Mouse (Mus musculus) urinary bladder, adult 2 months (tissue): ENCODE data around the gene Prr27. TPM values are rescaled to one million over a fixed set of nuclear protein-coding genes. Genes with fewer than 3 reads are reported as not detected.

Experiments used
- DNase-seq: peaks from one replicate; pipeline ENCODE4 v3.0.0; 2022; ENCODE audit warnings: low spot score
- polyA plus RNA-seq: library from polyadenylated mRNA; depleted of rRNA; stranded (reverse); fragments of >200 nt; gene quantifications from 2 replicates; pipeline ENCODE4 v1.2.3, GENCODE M21; 2012; rRNA removed

The Prr27 gene
- not detected in 2 replicates for polyA plus RNA-seq

DNA sequence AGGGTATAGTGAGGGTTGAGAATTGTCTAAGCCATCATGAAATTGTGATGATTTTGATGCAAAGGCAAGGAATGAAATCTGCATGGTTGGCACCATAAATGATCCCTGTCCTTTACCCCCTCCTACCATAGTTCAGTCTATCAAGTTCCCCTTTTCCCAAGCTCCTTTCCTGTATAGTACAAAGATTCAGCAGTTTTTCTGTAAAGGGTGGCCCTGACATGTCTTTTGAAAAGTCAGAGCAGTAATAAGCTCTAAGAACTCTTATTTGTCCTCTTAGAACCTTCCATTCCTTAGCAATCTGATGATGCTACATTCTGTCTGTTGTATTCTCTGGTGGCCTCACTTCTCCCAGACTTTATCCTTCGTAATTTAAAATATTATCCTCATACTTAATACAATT is at the start of gene Prr27:
Prr27 (plus strand) TSS at position 301 of the 400 bp plus-strand sequence.
- DNase-seq, result no peak

DNA sequence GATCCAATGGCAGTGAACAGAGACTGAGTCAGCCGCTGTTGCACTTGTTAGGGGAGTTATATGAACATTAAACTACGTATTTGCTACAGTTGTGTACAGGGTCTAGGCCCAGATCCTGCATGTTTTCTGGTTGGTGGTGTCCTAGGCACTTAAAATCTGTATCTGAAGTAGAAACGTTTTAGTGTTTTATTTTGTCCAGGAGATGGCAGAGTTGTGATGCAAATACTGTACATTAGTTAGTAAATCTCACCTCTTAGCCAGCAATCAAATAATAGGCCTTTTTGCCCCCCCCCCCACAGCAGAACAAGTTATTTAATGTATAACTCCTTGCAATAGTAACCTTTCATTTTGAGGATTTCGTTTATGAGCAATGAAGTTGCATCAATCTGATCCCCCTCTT is 42.8 kb upstream of the Prr27 start:
- DNase-seq, result no peak

DNA sequence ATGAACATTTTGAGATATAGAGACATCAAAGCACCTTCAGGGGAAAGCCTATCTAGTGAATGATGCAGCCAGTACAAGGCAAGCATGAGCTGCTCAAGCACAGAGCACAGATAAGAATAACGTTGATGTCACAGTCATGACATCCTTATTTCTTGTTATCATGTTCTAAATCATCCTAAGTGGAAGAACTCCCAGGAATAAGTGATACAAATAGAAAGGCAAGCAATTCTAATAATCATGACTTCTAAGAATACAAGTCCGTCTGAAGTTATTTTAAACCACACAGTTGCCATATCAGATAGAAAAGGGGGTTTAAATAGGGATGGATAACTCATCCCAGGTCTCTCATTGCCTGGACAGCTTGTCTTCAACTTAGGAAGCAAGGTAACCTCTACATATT is 17.7 kb upstream of the Prr27 start, which contains the start of gene Csn1s2b:
Csn1s2b (plus strand) TSS at position 301 of the 400 bp plus-strand sequence.
- DNase-seq, result no peak

DNA sequence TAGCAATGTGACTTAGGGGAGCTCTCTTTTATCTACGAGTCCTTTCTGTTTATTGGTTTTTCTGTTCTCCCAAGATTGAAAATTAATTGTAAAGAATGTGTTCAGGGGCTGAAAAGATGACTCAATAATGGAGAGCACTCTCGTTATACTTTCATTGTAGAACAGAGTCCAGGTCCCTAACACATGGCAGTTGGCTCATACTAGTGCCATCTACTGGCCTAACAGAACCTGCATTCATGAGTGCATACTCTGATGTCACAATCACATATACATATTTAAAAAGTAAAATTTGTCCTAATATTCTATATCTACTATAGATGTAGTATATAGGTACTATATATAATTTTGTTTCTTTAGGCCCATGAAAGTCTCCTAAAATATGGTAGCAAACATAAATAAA is 16.2 kb upstream of the Prr27 start:
- DNase-seq, result no peak

DNA sequence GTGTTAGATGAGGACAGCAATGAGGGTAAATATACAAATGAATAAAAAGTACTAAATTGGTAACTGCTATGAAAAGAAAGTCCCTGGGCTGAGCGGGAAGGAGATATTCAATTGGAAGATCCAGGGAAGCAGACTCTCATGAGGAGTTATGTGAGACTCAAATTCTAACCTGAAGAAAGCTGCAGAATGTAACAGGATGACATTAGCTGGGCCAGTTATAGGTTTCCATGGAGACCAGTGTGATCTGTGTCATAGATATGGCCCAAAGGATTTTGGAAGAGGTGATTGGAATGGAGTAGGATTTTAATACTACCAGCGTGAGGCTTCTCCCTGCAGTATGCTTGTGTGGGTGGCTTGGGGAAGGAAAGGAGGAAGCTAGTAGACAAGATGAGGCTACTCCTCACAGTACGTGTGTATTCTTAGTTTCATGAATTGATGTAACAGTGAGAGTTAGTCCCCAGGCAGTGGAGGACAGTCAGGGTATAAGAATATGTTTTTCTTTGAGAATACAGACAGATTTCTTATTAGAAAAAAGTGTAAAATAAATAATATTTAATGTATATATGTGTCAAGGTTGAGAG is 29.7 kb downstream of the Prr27 start:
- no peak for DNase-seq

DNA sequence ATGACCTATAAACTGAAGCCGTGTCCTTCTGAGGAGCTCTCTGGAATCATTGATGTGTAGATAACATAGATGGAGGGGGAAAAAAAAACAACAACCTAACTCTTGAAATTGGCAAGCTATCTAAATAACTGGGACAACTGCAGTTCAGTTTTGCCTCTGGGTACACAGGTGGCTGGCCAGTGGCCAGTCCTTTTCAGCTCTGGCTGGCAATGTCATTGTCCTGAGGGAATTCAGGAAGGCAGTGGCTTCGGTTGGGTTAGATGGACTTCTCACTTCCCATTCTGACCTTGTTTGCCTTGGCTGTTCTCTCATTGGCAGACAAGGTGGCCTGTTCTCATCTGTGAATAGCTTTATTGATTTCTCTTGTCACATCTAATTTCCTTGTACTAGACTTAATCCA is 44.6 kb downstream of the Prr27 start:
- DNase-seq, result no peak

DNA sequence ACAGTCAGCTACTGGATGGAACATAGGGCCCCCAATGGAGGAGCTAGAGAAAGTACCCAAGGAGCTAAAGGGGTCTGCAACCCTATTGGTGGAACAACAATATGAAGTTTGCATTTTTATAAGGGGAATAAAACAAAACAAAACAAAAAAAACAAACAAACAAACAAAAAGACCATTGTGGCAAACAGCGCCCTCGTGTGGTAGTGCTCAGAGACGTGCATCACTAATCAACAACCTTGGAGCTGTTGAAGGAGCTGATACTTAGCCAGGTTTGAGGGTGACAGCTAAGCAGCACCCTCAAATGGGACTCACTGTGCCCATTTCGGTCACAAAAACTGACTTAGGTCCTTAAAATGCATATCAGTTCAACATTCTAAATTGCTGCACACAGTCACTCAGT is 45.9 kb downstream of the Prr27 start:
- no peak for DNase-seq

DNA sequence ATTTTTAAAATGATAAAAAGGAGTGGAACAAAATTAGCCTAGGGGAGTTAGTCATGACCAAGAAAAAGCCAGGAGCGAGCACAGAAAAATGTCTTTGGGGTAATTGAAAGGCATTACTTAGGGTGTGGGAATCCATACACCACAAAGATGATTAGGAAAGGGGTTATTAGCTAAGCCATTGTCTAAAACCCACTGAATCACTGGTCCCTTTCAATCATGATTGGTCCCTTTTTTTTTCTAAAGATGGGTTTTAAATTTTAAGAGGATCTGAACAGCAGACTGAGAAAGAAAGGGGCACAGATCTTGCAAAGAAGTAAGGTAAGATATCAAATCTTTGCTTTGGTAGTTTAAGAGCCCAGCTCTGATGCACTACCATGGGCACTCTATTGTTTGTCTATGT is 59.2 kb downstream of the Prr27 start, which contains the start of gene Odam:
Odam (plus strand) TSS at position 301 of the 400 bp plus-strand sequence.
- DNase-seq, result no peak

Other genes with a start within 250 kb of the Prr27 start
- 4.1 and 8.0 TPM in 2 replicates for gene Sult1e1, start 234.1 kb upstream of the Prr27 start, polyA plus RNA-seq
- gene Csn1s1, start 159.5 kb upstream of the Prr27 start, polyA plus RNA-seq, result not detected in 2 replicates
- gene Csn2, start 126.1 kb upstream of the Prr27 start, polyA plus RNA-seq, result not detected in 2 replicates
- not detected in 2 replicates for gene Csn1s2a, start 51.1 kb upstream of the Prr27 start, polyA plus RNA-seq
- gene Csn1s2b, start 17.6 kb upstream of the Prr27 start, polyA plus RNA-seq, result not detected in 2 replicates
- 0.10 TPM in 1 of 2 replicates, not detected in the other for gene Odam, start 59.3 kb downstream of the Prr27 start, polyA plus RNA-seq
- gene Csn3, start 99.9 kb downstream of the Prr27 start, polyA plus RNA-seq, result not detected in 2 replicates
- gene 2310003L06Rik, start 143.8 kb downstream of the Prr27 start, polyA plus RNA-seq, result not detected in 2 replicates
- not detected in 2 replicates for gene Gm28434, start 143.8 kb downstream of the Prr27 start, polyA plus RNA-seq
- not detected in 2 replicates for gene Cabs1, start 153.8 kb downstream of the Prr27 start, polyA plus RNA-seq
- not detected in 2 replicates for gene Smr3a, start 176.9 kb downstream of the Prr27 start, polyA plus RNA-seq